Mouse (Mus musculus) liver, embryonic 18 days (tissue): ENCODE results near the gene Tppp3. TPM values are rescaled to one million over a fixed set of nuclear protein-coding genes. Genes with fewer than 3 reads are reported as not detected.

Source experiments
- polyA plus RNA-seq: library from polyadenylated mRNA; depleted of rRNA; stranded (reverse); fragments of >200 nt; gene quantifications from 2 replicates; pipeline ENCODE4 v1.2.3, GENCODE M21; 2012; rRNA removed

Gene Tppp3
- polyA plus RNA-seq: 1.7 and 2.6 TPM in 2 replicates

GRCm38 (mm10) chr8:105471314-105472015, at the start of gene Tppp3:
Gene Tppp3, minus strand, starts transcription at chr8:105471526.

GRCm38 (mm10) chr8:105518436-105519313, 47.3 kb upstream of the Tppp3 start, which contains the start of gene Hsd11b2:
Gene Hsd11b2, plus strand, starts transcription at chr8:105518755.

GRCm38 (mm10) chr8:105496439-105497180, 25.3 kb upstream of the Tppp3 start, which contains the start of gene Zdhhc1:
Gene Zdhhc1, minus strand, starts transcription at chr8:105496902.

Other genes with a start within 250 kb of the Tppp3 start
- 24.2 and 26.1 TPM in 2 replicates for gene D230025D16Rik, start 246.4 kb downstream of the Tppp3 start, polyA plus RNA-seq
- 2.0 TPM in 2 replicates for gene B3gnt9, start 216.4 kb downstream of the Tppp3 start, polyA plus RNA-seq
- gene Tradd, start 206.9 kb downstream of the Tppp3 start, polyA plus RNA-seq: 7.9 and 8.0 TPM in 2 replicates
- 1.6 and 1.8 TPM in 2 replicates for gene Fbxl8, start 206.9 kb downstream of the Tppp3 start, polyA plus RNA-seq
- 0.08 and 0.17 TPM in 2 replicates for gene Hsf4, start 201.7 kb downstream of the Tppp3 start, polyA plus RNA-seq
- gene Nol3, start 195.4 kb downstream of the Tppp3 start, polyA plus RNA-seq: 0.02 TPM in 2 replicates
- 1.1 and 1.5 TPM in 2 replicates for gene 4931428F04Rik, start 181.7 kb downstream of the Tppp3 start, polyA plus RNA-seq
- 7.6 and 9.2 TPM in 2 replicates for gene Exoc3l, start 175.4 kb downstream of the Tppp3 start, polyA plus RNA-seq
- gene E2f4, start 173.9 kb downstream of the Tppp3 start, polyA plus RNA-seq: 121 and 133 TPM in 2 replicates
- gene Elmo3, start 165.9 kb downstream of the Tppp3 start, polyA plus RNA-seq: 10.1 and 10.5 TPM in 2 replicates
- 6.1 and 8.6 TPM in 2 replicates for gene Lrrc29, start 145.2 kb downstream of the Tppp3 start, polyA plus RNA-seq
- 55.7 and 58.3 TPM in 2 replicates for gene Tmem208, start 145.2 kb downstream of the Tppp3 start, polyA plus RNA-seq
- 4.5 and 5.2 TPM in 2 replicates for gene Fhod1, start 123.6 kb downstream of the Tppp3 start, polyA plus RNA-seq
- gene Slc9a5, start 122.7 kb downstream of the Tppp3 start, polyA plus RNA-seq: 0.91 and 1.0 TPM in 2 replicates
- gene Plekhg4, start 98.3 kb downstream of the Tppp3 start, polyA plus RNA-seq: 0.07 and 0.12 TPM in 2 replicates
- gene Kctd19, start 58.0 kb downstream of the Tppp3 start, polyA plus RNA-seq: 0.01 TPM in 2 replicates
- 0.07 and 0.08 TPM in 2 replicates for gene Lrrc36, start 58.0 kb downstream of the Tppp3 start, polyA plus RNA-seq
- 3.3 and 3.8 TPM in 2 replicates for gene Zdhhc1, start 25.4 kb upstream of the Tppp3 start, polyA plus RNA-seq
- gene Hsd11b2, start 47.2 kb upstream of the Tppp3 start, polyA plus RNA-seq: 0.28 and 0.29 TPM in 2 replicates
- 46.7 and 48.1 TPM in 2 replicates for gene Atp6v0d1, start 94.5 kb upstream of the Tppp3 start, polyA plus RNA-seq
- gene Ripor1, start 133.7 kb upstream of the Tppp3 start, polyA plus RNA-seq: 3.9 and 5.0 TPM in 2 replicates
- gene Ctcf, start 165.0 kb upstream of the Tppp3 start, polyA plus RNA-seq: 12.4 and 14.0 TPM in 2 replicates
- not detected in 2 replicates for gene Agrp, start 165.9 kb upstream of the Tppp3 start, polyA plus RNA-seq
- 1.8 TPM in 2 replicates for gene Carmil2, start 214.7 kb upstream of the Tppp3 start, polyA plus RNA-seq
- gene Acd, start 229.6 kb upstream of the Tppp3 start, polyA plus RNA-seq: 8.9 and 10.0 TPM in 2 replicates
- gene Pard6a, start 229.6 kb upstream of the Tppp3 start, polyA plus RNA-seq: 4.9 and 5.3 TPM in 2 replicates
- gene 4933405L10Rik, start 236.1 kb upstream of the Tppp3 start, polyA plus RNA-seq: not detected in 2 replicates
- gene Enkd1, start 236.7 kb upstream of the Tppp3 start, polyA plus RNA-seq: 4.3 and 5.1 TPM in 2 replicates